Mouse (Mus musculus) midbrain, embryonic 16.5 days (tissue): ENCODE results near the gene 4930404N11Rik. TPM values are rescaled to one million over a fixed set of nuclear protein-coding genes. Genes with fewer than 3 reads are reported as not detected.
A peak's percentile ranks its signal among the peaks of the same experiment; 100 is the strongest.

Source experiments
- ATAC-seq: fragments of 200-750 bp; cut with Nextera tagmentation; 2 replicates; pipeline ENCODE4 v1.8.0; 2017; ENCODE audit warnings: moderate TSS enrichment
- H3K27ac ChIP-seq: fragments of 300-500 bp; sonication (generic); 2 replicates; pipeline ENCODE4 v1.5.1; 2014; ENCODE audit warnings: mild to moderate bottlenecking, low read length, mixed read lengths
- H3K27me3 ChIP-seq: fragments of 300-500 bp; sonication (generic); 2 replicates; pipeline ENCODE4 v1.6.1; 2014; ENCODE audit warnings: low read depth, low read length, mixed read lengths; ENCODE audit not compliant: control insufficient read depth, insufficient read depth
- H3K36me3 ChIP-seq: fragments of 300-500 bp; sonication (generic); 2 replicates; pipeline ENCODE4 v1.6.1; 2014; ENCODE audit warnings: mild to moderate bottlenecking, low read length, moderate library complexity, mixed read lengths; ENCODE audit not compliant: control insufficient read depth, insufficient read depth
- H3K4me1 ChIP-seq: fragments of 300-500 bp; sonication (generic); 2 replicates; pipeline ENCODE4 v1.6.1; 2014; ENCODE audit warnings: mild to moderate bottlenecking, low read length, mixed read lengths; ENCODE audit not compliant: control insufficient read depth, insufficient read depth
- H3K4me2 ChIP-seq: fragments of 300-500 bp; sonication (generic); 2 replicates; pipeline ENCODE4 v1.6.1; 2014; ENCODE audit warnings: mild to moderate bottlenecking, low read length, mixed read lengths
- H3K4me3 ChIP-seq: fragments of 300-500 bp; sonication (generic); 2 replicates; pipeline ENCODE4 v1.5.1; 2014; ENCODE audit warnings: low read depth, mild to moderate bottlenecking, low read length, moderate library complexity, mixed read lengths
- H3K9ac ChIP-seq: fragments of 300-500 bp; sonication (generic); 2 replicates; pipeline ENCODE4 v1.6.1; 2014; ENCODE audit warnings: low read depth, low read length, mixed read lengths
- H3K9me3 ChIP-seq: fragments of 300-500 bp; sonication (generic); replicated peaks from 2 replicates; pipeline ENCODE4 v1.6.1; 2014; ENCODE audit warnings: mild to moderate bottlenecking, low read length, mixed read lengths; ENCODE audit not compliant: control insufficient read depth, poor library complexity, severe bottlenecking
- WGBS: fragments of 180-500 bp; shearing (Covaris S2); extraction: QIAGEN DNeasy Blood & Tissue Kit; methylation state at CpG from one replicate; pipeline ENCODE4 v1.1.7; 2014; 5-methylcytosine and 5-hydroxymethylcytosine counted together
- polyA plus RNA-seq: library from polyadenylated mRNA; unstranded; fragments of >200 nt; fragmentation: Nextera tagmentation; extraction: Ambion mirVana; gene quantifications from 2 replicates; pipeline ENCODE4 v1.2.1, GENCODE M21; 2015

The 4930404N11Rik gene
- polyA plus RNA-seq, 1 experiment from 2014 or later = 0.63 TPM

DNA sequence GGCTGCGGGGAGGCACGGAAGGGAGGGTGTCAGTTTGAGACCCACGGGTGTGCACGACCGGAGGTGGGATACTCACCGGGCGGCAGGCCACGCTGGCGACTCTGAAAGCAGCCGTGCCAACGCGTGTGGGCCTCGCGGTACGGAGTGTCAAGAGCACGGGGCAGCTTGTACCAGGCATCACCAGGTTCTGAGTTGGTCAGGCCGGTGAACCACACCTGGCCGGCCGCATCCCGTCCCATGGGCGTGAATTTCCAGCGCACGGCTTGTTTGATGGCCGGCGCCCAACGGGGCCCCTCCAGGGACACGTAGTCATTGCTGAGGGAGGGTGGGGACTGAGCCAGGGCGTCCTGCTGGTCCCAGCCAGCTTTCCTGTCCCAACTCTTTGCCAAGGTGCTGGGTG lies 950 bp downstream of the 4930404N11Rik start:
- H3K4me3 ChIP-seq = peak overlapping the region; percentile 16; the same call in 1 of the 2 replicates
- no peaks in the 10 kb centered on the region; the same call in 1 of the 2 replicates for H3K27me3 ChIP-seq
- H3K4me2 ChIP-seq = peak overlapping the region; percentile 43
- H3K27ac ChIP-seq = no peak overlapping the region
- 11% methylated on average over 28 of the region's 28 CpGs for WGBS
- ATAC-seq = no peak
- H3K9me3 ChIP-seq = no peaks in the 10 kb centered on the region
- H3K4me1 ChIP-seq = peaks cover 18% of the 10 kb centered on the region
- H3K36me3 ChIP-seq = peaks cover 22% of the 10 kb centered on the region
- no peak overlapping the region; the same call in 1 of the 2 replicates for H3K9ac ChIP-seq

DNA sequence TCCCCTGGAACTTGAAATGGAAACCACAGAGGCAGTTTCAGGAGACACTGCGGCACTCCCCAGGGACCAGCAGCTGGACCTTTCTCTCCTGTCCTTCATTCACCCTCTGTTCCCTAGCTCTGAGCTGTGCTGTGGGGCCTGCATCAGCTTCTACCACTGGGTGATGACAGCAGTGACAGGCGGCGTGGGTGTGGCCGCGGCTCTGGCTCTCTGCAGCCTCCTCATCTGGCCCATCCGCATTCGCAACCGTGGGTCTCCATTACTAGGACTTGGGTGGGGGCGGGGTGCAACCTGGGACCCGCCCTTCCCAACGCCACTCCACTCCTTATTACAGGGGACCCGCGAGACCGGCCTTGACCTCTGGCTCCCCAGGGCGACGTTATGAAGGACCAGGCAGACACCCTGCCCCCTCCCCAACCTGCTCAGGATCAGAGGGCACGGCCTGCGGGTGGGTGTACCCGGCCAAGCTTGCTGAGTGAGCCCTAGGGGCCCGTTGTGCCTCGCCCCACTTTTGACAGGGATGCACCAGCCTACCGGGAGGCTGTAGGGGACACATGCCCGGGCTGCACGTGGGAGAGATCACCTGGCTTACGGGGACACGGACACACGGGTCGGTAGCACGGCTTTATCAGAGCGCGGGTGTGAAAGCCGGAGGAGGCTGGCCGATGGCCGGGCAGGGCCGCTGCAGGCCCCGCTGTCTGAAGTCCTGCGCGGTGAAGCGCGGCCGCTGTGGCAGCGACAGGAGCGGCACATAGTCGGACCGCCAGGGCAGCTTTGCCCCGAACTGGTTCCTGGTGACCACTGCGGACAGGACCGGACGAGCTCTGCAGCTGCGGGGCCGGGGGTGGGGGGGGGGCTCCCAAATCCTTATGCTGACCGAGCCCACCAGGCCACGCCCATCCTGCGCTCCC lies 1.9 kb downstream of the 4930404N11Rik start:
- H3K4me1 ChIP-seq = peaks cover 21% of the 10 kb centered on the region
- no peaks in the 10 kb centered on the region; the same call in 1 of the 2 replicates for H3K27me3 ChIP-seq
- ATAC-seq = no peak
- peak overlapping the region; percentile 16; the same call in 1 of the 2 replicates for H3K4me3 ChIP-seq
- 15% methylated on average over 54 of the region's 54 CpGs for WGBS
- H3K9me3 ChIP-seq = no peaks in the 10 kb centered on the region
- peaks cover 14% of the 10 kb centered on the region for H3K36me3 ChIP-seq
- peak overlapping the region; percentile 41 for H3K9ac ChIP-seq
- H3K4me2 ChIP-seq = peak overlapping the region; percentile 43
- no peak overlapping the region for H3K27ac ChIP-seq

DNA sequence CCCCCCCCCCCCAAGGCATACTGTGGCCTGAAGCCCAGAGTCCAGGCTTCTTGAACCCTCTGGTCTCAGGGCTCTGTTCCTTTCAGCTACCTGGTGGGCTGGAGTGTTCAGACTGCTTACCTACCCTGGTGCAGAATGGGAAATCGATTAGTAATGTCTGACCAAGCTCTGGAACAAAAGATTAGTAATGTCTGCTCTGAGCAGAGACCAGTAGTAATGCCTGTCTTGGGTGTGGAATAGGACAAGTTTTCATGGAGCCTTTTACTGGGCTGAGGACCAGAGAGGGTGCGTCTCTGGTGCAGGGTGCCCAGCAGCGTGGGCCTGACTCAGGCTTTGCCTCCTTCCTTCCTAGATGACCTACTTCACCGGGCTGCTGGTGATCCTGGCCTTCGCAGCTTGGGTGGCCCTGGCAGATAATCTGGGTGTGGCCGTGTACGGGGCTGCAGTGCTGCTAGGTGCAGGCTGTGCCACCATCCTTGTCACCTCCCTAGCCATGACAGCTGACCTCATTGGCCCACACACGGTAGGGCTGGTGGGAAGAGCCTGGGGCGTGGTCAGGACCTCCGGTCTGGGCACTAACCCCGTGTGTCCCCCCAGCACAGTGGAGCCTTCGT lies 3.2 kb downstream of the 4930404N11Rik start:
- Histone ChIP-seq H3K9ac (no peak overlapping the region), H3K36me3 (peaks cover 2% of the 10 kb centered on the region; the same call in 1 of the 2 replicates), H3K4me3 (no peak overlapping the region), H3K27ac (no peak overlapping the region), H3K4me1 (peaks cover 30% of the 10 kb centered on the region), H3K4me2 (no peak overlapping the region), H3K9me3 (no peaks in the 10 kb centered on the region), H3K27me3 (no peaks in the 10 kb centered on the region; the same call in 1 of the 2 replicates)
- ATAC-seq = no peak
- 83% methylated on average over 12 of the region's 12 CpGs for WGBS

DNA sequence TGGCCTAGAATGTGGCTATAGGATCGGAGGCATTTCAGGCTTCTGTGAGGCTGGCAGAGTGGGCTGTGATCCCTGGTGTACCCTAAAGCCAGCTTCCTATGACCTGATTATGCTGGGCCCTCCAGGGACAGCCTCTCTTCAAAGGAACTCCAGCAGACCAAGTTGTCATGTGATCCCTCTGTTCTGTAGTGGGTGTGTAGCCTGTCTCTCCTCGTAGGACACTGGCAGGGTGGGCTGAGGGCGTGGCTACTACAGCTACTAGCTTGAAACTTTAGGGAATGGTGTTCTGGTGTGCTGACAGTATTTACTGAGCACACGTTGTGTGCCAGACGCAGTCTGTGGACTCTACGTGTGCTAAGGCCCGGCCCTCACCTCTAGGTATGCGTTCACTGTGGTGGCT lies 4.9 kb downstream of the 4930404N11Rik start:
- peaks cover 28% of the 10 kb centered on the region for H3K4me1 ChIP-seq
- H3K27ac ChIP-seq = no peak overlapping the region
- no peak for ATAC-seq
- no peak overlapping the region for H3K4me3 ChIP-seq
- no peaks in the 10 kb centered on the region; the same call in 1 of the 2 replicates for H3K27me3 ChIP-seq
- H3K9me3 ChIP-seq = no peaks in the 10 kb centered on the region
- H3K9ac ChIP-seq = no peak overlapping the region
- H3K36me3 ChIP-seq = no peaks in the 10 kb centered on the region; the same call in 1 of the 2 replicates
- 70% methylated on average over 8 of the region's 8 CpGs for WGBS
- no peak overlapping the region for H3K4me2 ChIP-seq

DNA sequence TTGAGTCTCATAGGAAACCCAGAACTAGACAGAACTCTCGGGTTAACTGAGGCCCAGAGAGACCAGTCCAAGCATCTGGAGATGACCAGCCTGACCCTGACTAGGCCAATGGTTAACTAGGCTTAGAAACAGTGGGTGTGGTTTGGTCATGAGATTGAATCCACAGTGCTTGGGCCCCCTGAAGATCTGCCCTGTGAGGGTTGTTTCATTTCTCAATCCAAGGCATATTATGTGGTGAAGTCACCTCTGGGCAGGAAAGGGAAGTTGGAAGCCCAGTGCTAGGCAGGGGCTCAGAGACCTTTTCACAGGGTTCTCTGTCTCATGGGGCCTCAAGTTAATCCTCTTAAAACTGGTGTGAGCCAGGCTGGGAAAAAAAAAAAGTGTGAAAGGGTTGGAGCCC lies 6.8 kb downstream of the 4930404N11Rik start:
- WGBS = 71% methylated on average over 1 of the region's 1 CpGs
- H3K27me3 ChIP-seq = no peaks in the 10 kb centered on the region; the same call in 1 of the 2 replicates
- H3K4me3 ChIP-seq = no peak overlapping the region
- H3K4me1 ChIP-seq = peaks cover 16% of the 10 kb centered on the region
- no peaks in the 10 kb centered on the region for H3K9me3 ChIP-seq
- no peak overlapping the region for H3K27ac ChIP-seq
- H3K9ac ChIP-seq = no peak overlapping the region
- no peak for ATAC-seq
- H3K36me3 ChIP-seq = no peaks in the 10 kb centered on the region; the same call in 1 of the 2 replicates
- H3K4me2 ChIP-seq = peak overlapping the region; percentile 84

DNA sequence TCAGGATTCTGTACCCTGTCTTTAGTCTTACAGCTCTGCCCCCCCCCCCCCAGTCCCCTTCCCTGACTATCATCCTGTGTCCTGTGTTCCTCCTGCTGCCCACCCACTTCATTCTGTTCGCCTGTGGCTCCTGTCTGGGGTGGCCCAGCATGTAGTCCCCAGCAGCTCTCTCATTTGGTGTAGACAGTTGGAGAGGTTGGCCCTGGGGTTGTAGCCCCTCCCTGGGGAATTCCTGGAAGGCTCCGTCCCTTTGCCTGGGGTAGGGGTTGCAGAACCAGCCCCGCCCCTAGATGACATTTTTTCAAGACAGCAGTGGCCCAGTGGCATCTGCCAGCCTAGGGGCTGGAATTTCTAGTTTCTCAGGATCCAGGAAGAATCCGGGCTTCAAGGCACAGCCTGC lies 7.4 kb downstream of the 4930404N11Rik start:
- no peak for ATAC-seq
- Histone ChIP-seq H3K9me3 (no peaks in the 10 kb centered on the region), H3K27ac (no peak overlapping the region), H3K27me3 (no peaks in the 10 kb centered on the region), H3K4me1 (peaks cover 11% of the 10 kb centered on the region), H3K4me3 (peak overlapping the region; percentile 75), H3K36me3 (no peaks in the 10 kb centered on the region; the same call in 1 of the 2 replicates), H3K4me2 (peak overlapping the region; percentile 84), H3K9ac (peak overlapping the region; percentile 89)
- WGBS = 31% methylated on average over 4 of the region's 4 CpGs

DNA sequence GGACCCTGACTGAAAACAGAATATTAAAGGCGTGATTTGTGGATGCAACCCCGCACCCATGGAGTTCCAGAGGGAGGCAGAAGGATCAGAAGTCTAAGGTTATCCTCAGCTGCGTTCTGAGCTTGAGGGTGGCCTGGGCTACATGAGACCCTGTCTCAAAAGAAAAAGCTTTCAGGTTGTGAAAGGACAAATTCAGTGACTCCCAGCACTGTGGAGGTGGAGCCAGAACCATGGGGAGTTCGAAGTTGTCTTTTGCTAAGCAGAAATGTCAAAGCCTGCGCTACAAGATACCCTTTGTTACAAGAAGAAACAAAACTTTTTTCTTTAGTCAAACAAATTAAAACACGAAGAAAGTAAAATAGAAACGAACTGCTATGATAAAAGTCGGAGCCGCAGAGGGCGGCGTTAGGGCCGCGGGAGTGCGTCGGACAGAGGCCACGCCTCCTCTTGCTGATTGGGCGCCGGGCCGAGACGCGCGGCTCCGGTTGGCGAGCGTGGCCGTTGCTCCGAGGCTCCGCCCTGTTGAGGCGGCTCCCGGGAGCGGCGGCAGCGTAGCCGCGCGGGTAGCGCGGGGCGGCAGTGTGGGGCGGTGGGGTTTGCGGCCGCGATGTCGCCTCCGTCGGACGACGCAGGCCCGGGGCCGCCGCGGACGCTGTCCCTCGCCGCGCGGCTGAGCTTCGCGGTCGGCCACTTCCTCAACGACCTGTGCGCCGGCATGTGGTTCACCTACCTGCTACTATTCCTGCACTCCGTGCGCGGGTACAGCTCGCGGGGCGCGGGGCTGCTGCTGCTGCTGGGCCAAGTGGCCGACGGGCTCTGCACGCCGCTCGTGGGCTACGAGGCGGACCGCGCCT lies 8.4 kb downstream of the 4930404N11Rik start, which contains the start of gene Mfsd12:
Mfsd12 (plus strand) TSS at position 501 of the 854 bp plus-strand sequence.
- peaks cover 11% of the 10 kb centered on the region for H3K4me1 ChIP-seq
- peak within 1 kb of the TSS; percentile 84 for H3K4me2 ChIP-seq
- H3K9me3 ChIP-seq = no peaks in the 10 kb centered on the region
- no peaks in the 10 kb centered on the region for H3K27me3 ChIP-seq
- peak; percentile 90 for ATAC-seq
- 2% methylated on average over 72 of the region's 79 CpGs for WGBS
- peak within 1 kb of the TSS; percentile 54; the same call in 1 of the 2 replicates for H3K27ac ChIP-seq
- H3K36me3 ChIP-seq = no peaks in the 10 kb centered on the region; the same call in 1 of the 2 replicates
- H3K9ac ChIP-seq = peak within 1 kb of the TSS; percentile 89
- H3K4me3 ChIP-seq = peak within 1 kb of the TSS; percentile 75

DNA sequence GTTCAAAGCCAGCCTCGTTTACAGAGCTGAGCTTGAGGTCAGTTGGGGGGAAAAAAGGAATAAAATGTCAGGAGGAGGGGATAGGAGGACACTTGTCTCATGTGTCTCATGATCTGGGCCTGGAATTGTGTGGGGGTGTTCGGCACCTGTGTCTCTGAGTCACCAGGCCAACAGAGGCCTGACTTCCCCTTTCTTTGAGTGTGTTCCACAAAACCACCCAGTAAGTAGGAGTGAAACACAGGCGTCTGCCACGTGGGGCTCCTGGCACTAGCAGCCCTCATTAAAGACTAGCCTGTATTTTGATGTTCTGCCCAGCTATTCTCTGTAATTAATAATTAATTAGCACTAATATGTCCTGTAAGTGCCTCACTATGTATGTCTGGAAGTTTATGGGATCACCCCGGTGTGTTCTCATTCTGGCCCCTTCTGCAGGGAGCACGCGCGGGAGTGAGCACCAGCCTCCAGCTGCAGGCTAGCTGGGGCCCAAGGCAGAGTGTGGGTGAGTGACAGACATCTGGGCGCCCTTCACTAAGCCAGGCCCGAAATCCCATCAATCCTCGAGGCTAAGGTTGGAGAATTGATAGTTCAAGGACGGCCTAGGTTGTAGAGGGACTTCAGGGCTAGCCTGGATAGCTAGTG lies 9.1 kb downstream of the 4930404N11Rik start:
- Histone ChIP-seq H3K4me3 (no peak overlapping the region), H3K9ac (no peak overlapping the region)

More for the DNA sequence above, 9.1 kb downstream of the 4930404N11Rik start:
- no peaks in the 10 kb centered on the region for H3K9me3 ChIP-seq
- H3K36me3 ChIP-seq = no peaks in the 10 kb centered on the region; the same call in 1 of the 2 replicates
- 54% methylated on average over 12 of the region's 12 CpGs for WGBS
- no peak overlapping the region for H3K27ac ChIP-seq
- ATAC-seq = 0 out of 2 replicates have a peak, but pooled peaks have one; percentile 4
- H3K4me1 ChIP-seq = peaks cover 11% of the 10 kb centered on the region
- H3K4me2 ChIP-seq = peak overlapping the region; percentile 84
- no peaks in the 10 kb centered on the region for H3K27me3 ChIP-seq
